Mouse (Mus musculus) limb, embryonic 11.5 days (tissue): ENCODE data around the gene Dscam. TPM values are rescaled to one million over a fixed set of nuclear protein-coding genes. Genes with fewer than 3 reads are reported as not detected.

Experiments used
- ATAC-seq: fragments of 200-750 bp; cut with Nextera tagmentation; 2 replicates; pipeline ENCODE4 v1.8.0; 2017; ENCODE audit warnings: low read depth; ENCODE audit not compliant: insufficient number of reproducible peaks, low FRiP score, low TSS enrichment
- DNase-seq: peaks from one replicate; pipeline ENCODE4 v3.0.0-alpha.2; 2015; ENCODE audit warnings: low spot score
- H3K27ac ChIP-seq: fragments of 300-500 bp; sonication (generic); replicated peaks from 2 replicates; pipeline ENCODE4 v1.5.1; 2014; ENCODE audit warnings: low read depth, mild to moderate bottlenecking, low read length
- H3K27me3 ChIP-seq: fragments of 300-500 bp; sonication (generic); 2 replicates; pipeline ENCODE4 v1.6.1; 2014; ENCODE audit warnings: mild to moderate bottlenecking, low read length, mixed read lengths; ENCODE audit not compliant: control insufficient read depth, insufficient read depth
- H3K36me3 ChIP-seq: fragments of 300-500 bp; sonication (generic); 2 replicates; pipeline ENCODE4 v1.6.1; 2014; ENCODE audit warnings: mild to moderate bottlenecking, low read length, moderate library complexity, mixed read lengths; ENCODE audit not compliant: control insufficient read depth, insufficient read depth
- H3K4me1 ChIP-seq: fragments of 300-500 bp; sonication (generic); 2 replicates; pipeline ENCODE4 v1.6.1; 2014; ENCODE audit warnings: low read length, mixed read lengths; ENCODE audit not compliant: control insufficient read depth, insufficient read depth
- H3K4me2 ChIP-seq: fragments of 300-500 bp; sonication (generic); 2 replicates; pipeline ENCODE4 v1.6.1; 2014; ENCODE audit warnings: low read depth, mild to moderate bottlenecking, moderate library complexity; ENCODE audit not compliant: severe bottlenecking
- H3K4me3 ChIP-seq: fragments of 300-500 bp; sonication (generic); 2 replicates; pipeline ENCODE4 v1.5.1; 2014; ENCODE audit warnings: low read depth, low read length
- H3K9ac ChIP-seq: fragments of 300-500 bp; sonication (generic); 2 replicates; pipeline ENCODE4 v1.6.1; 2014; ENCODE audit warnings: mild to moderate bottlenecking, low read length
- H3K9me3 ChIP-seq: fragments of 300-500 bp; sonication (generic); 2 replicates; pipeline ENCODE4 v1.6.1; 2016; ENCODE audit warnings: low read length; ENCODE audit not compliant: control insufficient read depth
- WGBS: fragments of 180-500 bp; shearing (Covaris S2); extraction: QIAGEN DNeasy Blood & Tissue Kit; methylation state at CpG from one replicate; pipeline ENCODE4 v1.1.7; 2014; 5-methylcytosine and 5-hydroxymethylcytosine counted together
- polyA plus RNA-seq: library from polyadenylated mRNA; unstranded; fragments of >200 nt; fragmentation: Nextera tagmentation; extraction: Ambion mirVana; gene quantifications from 2 replicates; pipeline ENCODE4 v1.2.1, GENCODE M21; 2014

The Dscam gene
- polyA plus RNA-seq, 1 experiment from 2014 or later = 0.11 TPM

DNA sequence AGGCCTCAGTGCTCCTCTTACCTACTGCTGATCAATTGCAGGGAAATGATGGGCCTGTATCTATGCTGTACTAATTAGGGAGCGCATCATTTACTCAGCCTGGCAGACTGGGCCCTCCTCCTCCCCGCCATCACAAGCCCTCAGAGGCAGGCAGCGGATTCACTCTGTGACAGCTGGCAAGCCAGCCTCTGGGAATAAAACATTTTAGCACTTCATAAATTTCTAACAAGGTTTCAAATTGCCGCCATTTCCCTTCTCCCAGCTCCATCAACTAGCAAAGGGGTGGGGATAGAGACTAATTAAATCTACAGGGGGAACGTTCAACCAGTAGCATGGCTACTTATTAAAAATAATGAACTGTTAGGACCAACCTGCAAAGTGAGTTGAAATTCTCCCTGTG is 72.0 kb downstream of the Dscam start:
- DNase-seq (peak; percentile 35), ATAC-seq (0 out of 2 replicates have a peak, but pooled peaks have one; percentile 31)
- no peak overlapping the region for H3K9ac ChIP-seq
- 21% methylated on average over 5 of the region's 5 CpGs for WGBS
- H3K4me2 ChIP-seq = no peak overlapping the region
- H3K9me3 ChIP-seq = no peaks in the 10 kb centered on the region
- H3K4me3 ChIP-seq = no peak overlapping the region
- no peak overlapping the region for H3K27ac ChIP-seq
- peaks cover 5% of the 10 kb centered on the region; the same call in 1 of the 2 replicates for H3K4me1 ChIP-seq
- no peaks in the 10 kb centered on the region for H3K36me3 ChIP-seq
- H3K27me3 ChIP-seq = no peaks in the 10 kb centered on the region

DNA sequence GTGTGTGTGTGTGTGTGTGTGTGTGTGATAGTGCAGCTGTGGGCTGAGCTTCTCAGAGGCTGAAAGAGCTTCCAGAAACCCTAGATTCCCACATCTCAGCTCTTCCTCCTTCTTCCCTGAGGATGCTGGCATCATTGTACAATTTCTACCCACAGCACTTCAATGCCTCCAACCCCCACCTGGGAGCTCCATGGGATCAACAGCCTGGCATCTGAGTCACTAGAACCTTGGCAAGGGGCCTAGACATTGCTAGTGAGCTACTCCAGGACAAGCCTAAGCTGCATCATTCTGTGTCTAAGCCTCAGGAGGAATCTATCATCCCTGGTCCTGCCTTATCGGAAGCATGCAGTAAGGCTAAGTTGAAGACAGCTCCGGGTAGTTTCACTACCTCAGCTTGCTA is 73.8 kb downstream of the Dscam start:
- Histone ChIP-seq H3K9me3 (no peaks in the 10 kb centered on the region), H3K36me3 (no peaks in the 10 kb centered on the region), H3K4me1 (peaks cover 5% of the 10 kb centered on the region; the same call in 1 of the 2 replicates), H3K4me3 (no peak overlapping the region), H3K4me2 (no peak overlapping the region), H3K27me3 (no peaks in the 10 kb centered on the region), H3K27ac (no peak overlapping the region), H3K9ac (no peak overlapping the region)
- DNase-seq (no peak), ATAC-seq (no peak)
- 83% methylated on average over 2 of the region's 2 CpGs for WGBS

- no peak overlapping the region for H3K4me2 ChIP-seq
- peaks cover 5% of the 10 kb centered on the region; the same call in 1 of the 2 replicates for H3K4me1 ChIP-seq
- 90% methylated on average over 1 of the region's 1 CpGs for WGBS
- no peak for DNase-seq
- H3K36me3 ChIP-seq = no peaks in the 10 kb centered on the region
- no peaks in the 10 kb centered on the region for H3K27me3 ChIP-seq
- no peak overlapping the region for H3K9ac ChIP-seq
- no peak for ATAC-seq
- no peak overlapping the region for H3K4me3 ChIP-seq
- no peaks in the 10 kb centered on the region for H3K9me3 ChIP-seq
- H3K27ac ChIP-seq = no peak overlapping the region
These were observed 75.1 kb downstream of the Dscam start for GRCm38 (mm10) chr16:97095496-97095895.

DNA sequence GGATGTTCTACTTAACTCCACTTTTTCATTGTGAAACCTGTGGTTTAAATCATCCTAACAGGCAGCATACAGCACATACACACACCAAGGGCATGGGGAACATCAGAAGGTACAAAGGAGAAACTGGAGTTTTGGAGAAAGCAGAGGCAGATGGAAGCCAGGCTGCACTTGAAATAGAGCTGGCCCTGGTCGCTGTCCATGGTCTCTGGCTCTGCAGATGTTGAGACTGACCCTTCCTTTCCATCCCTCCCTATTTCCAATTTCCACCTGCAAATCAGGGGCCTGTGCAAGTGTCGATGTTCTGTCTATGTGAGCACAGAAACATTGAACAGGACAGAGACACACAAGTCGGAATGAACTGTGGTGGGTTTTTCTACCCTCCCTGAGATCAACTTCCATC is 81.2 kb downstream of the Dscam start:
- no peak overlapping the region for H3K27ac ChIP-seq

GRCm38 (mm10) chr16:97083694-97084093 is 86.9 kb downstream of the Dscam start:
- 84% methylated on average over 2 of the region's 2 CpGs for WGBS
- Histone ChIP-seq H3K27me3 (no peaks in the 10 kb centered on the region), H3K9me3 (no peaks in the 10 kb centered on the region), H3K4me1 (no peaks in the 10 kb centered on the region), H3K4me3 (no peak overlapping the region), H3K36me3 (no peaks in the 10 kb centered on the region), H3K27ac (no peak overlapping the region), H3K4me2 (no peak overlapping the region), H3K9ac (no peak overlapping the region)
- DNase-seq (no peak), ATAC-seq (no peak)

More for the DNA sequence above, 81.2 kb downstream of the Dscam start:
- Histone ChIP-seq H3K4me2 (no peak overlapping the region), H3K36me3 (no peaks in the 10 kb centered on the region), H3K27me3 (no peaks in the 10 kb centered on the region), H3K4me3 (no peak overlapping the region), H3K4me1 (no peaks in the 10 kb centered on the region), H3K9ac (no peak overlapping the region), H3K9me3 (no peaks in the 10 kb centered on the region)
- DNase-seq = peak; percentile 56
- WGBS = 56% methylated on average over 3 of the region's 3 CpGs
- ATAC-seq = no peak

GRCm38 (mm10) chr16:97075920-97076572 is 94.5 kb downstream of the Dscam start:
- no peak overlapping the region for H3K4me2 ChIP-seq
- H3K27ac ChIP-seq = no peak overlapping the region
- DNase-seq (no peak), ATAC-seq (no peak)
- WGBS = 93% methylated on average over 4 of the region's 4 CpGs
- H3K9ac ChIP-seq = no peak overlapping the region
- no peak overlapping the region for H3K4me3 ChIP-seq
- H3K4me1 ChIP-seq = no peaks in the 10 kb centered on the region
- H3K27me3 ChIP-seq = no peaks in the 10 kb centered on the region
- H3K9me3 ChIP-seq = no peaks in the 10 kb centered on the region
- H3K36me3 ChIP-seq = no peaks in the 10 kb centered on the region

DNA sequence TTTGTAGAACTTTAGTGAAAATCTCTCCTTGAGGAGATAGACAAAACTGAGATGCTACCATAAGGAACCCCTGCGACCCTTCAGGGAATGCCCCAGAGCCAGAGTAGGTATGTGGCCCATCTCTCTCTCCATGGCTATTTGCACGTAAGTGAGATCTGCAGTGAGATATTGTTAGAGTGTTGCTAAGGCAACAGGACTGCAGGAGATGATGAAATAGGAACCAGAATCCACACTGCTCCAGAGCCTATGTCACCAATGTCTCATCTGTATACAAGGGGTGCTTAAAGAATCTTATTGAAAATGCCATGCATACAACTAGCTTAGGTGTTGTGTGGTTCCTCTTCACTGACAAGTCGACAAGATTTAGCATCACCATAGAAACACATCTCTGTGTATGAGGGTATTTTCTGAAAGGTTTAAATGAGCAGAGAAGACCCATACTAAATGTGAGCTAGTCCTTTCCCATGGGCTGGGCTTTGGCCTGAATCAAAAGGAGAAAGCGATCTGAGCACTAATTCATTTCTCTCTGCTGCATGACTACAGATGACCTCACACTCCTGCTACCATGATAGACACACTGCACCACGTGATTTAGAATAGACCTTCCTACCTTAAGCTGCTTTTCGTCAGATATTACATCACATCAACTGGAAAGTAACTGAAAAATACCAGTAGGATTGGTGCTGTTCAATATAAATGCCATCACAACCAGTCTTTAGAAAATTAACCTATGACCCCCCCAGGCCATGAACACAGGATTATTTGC is 95.2 kb downstream of the Dscam start:
- H3K27me3 ChIP-seq = no peaks in the 10 kb centered on the region
- no peaks in the 10 kb centered on the region for H3K36me3 ChIP-seq
- no peaks in the 10 kb centered on the region for H3K9me3 ChIP-seq
- H3K4me1 ChIP-seq = no peaks in the 10 kb centered on the region
- no peak for DNase-seq
- H3K27ac ChIP-seq = no peak overlapping the region
- no peak overlapping the region for H3K4me3 ChIP-seq
- WGBS = 71% methylated on average over 6 of the region's 6 CpGs
- no peak for ATAC-seq
- no peak overlapping the region for H3K4me2 ChIP-seq
- H3K9ac ChIP-seq = no peak overlapping the region

- DNase-seq (no peak), ATAC-seq (no peak)
- Histone ChIP-seq H3K9me3 (no peaks in the 10 kb centered on the region), H3K36me3 (no peaks in the 10 kb centered on the region), H3K27ac (no peak overlapping the region), H3K4me1 (no peaks in the 10 kb centered on the region), H3K4me2 (no peak overlapping the region), H3K4me3 (no peak overlapping the region), H3K9ac (no peak overlapping the region), H3K27me3 (no peaks in the 10 kb centered on the region)
- WGBS = 87% methylated on average over 1 of the region's 1 CpGs
These were observed 96.7 kb downstream of the Dscam start for GRCm38 (mm10) chr16:97073847-97074246.
